Mouse (Mus musculus) liver, embryonic 11.5 days (tissue): ENCODE results near the gene Plscr5. TPM values are rescaled to one million over a fixed set of nuclear protein-coding genes. Genes with fewer than 3 reads are reported as not detected.
"Not testable (repeated sequence)": the region's sequence is repeated elsewhere in the genome, so short reads cannot be mapped to it uniquely, and the experiment has no call there.

Source experiments
- ATAC-seq: fragments of 200-750 bp; cut with Nextera tagmentation; replicated peaks from 2 replicates; pipeline ENCODE4 v1.8.0; 2017; ENCODE audit warnings: moderate number of reproducible peaks, mild to moderate bottlenecking, moderate TSS enrichment, moderate library complexity; ENCODE audit not compliant: low FRiP score
- DNase-seq: peaks from one replicate; pipeline ENCODE4 v3.0.0-alpha.2; 2017; ENCODE audit warnings: low spot score
- H3K27ac ChIP-seq: fragments of 300-500 bp; sonication (generic); 2 replicates; pipeline ENCODE4 v1.5.1; 2014; ENCODE audit warnings: mild to moderate bottlenecking, low read depth, low read length, control low read depth
- H3K27me3 ChIP-seq: fragments of 300-500 bp; sonication (generic); replicated peaks from 2 replicates; pipeline ENCODE4 v1.6.1; 2014; ENCODE audit warnings: low read length, mixed read lengths; ENCODE audit not compliant: control insufficient read depth, insufficient read depth
- H3K36me3 ChIP-seq: fragments of 300-500 bp; sonication (generic); 2 replicates; pipeline ENCODE4 v1.6.1; 2014; ENCODE audit warnings: mild to moderate bottlenecking, low read length, moderate library complexity, mixed read lengths; ENCODE audit not compliant: control insufficient read depth, insufficient read depth
- H3K4me1 ChIP-seq: fragments of 300-500 bp; sonication (generic); replicated peaks from 2 replicates; pipeline ENCODE4 v1.6.1; 2014; ENCODE audit warnings: low read length, mixed read lengths; ENCODE audit not compliant: control insufficient read depth, insufficient read depth
- H3K4me2 ChIP-seq: fragments of 300-500 bp; sonication (generic); 2 replicates; pipeline ENCODE4 v1.6.1; 2014; ENCODE audit warnings: mild to moderate bottlenecking, control low read depth, moderate library complexity
- H3K4me3 ChIP-seq: fragments of 300-500 bp; sonication (generic); 2 replicates; pipeline ENCODE4 v1.5.1; 2014; ENCODE audit warnings: low read depth, low read length, control low read depth
- H3K9ac ChIP-seq: fragments of 300-500 bp; sonication (generic); 2 replicates; pipeline ENCODE4 v1.6.1; 2014; ENCODE audit warnings: low read depth, low read length, control low read depth
- H3K9me3 ChIP-seq: fragments of 300-500 bp; sonication (generic); 2 replicates; pipeline ENCODE4 v1.6.1; 2016; ENCODE audit warnings: low read length, inconsistent platforms, mixed read lengths; ENCODE audit not compliant: control insufficient read depth
- WGBS: fragments of 180-500 bp; shearing (Covaris S2); extraction: QIAGEN DNeasy Blood & Tissue Kit; methylation state at CpG from one replicate; pipeline ENCODE4 v1.1.7; 2014; 5-methylcytosine and 5-hydroxymethylcytosine counted together
- polyA plus RNA-seq: library from polyadenylated mRNA; unstranded; fragments of >200 nt; fragmentation: Nextera tagmentation; extraction: Ambion mirVana; gene quantifications from 2 replicates; pipeline ENCODE4 v1.2.1, GENCODE M21; 2014

The Plscr5 gene
- not detected in 2 replicates for polyA plus RNA-seq

DNA sequence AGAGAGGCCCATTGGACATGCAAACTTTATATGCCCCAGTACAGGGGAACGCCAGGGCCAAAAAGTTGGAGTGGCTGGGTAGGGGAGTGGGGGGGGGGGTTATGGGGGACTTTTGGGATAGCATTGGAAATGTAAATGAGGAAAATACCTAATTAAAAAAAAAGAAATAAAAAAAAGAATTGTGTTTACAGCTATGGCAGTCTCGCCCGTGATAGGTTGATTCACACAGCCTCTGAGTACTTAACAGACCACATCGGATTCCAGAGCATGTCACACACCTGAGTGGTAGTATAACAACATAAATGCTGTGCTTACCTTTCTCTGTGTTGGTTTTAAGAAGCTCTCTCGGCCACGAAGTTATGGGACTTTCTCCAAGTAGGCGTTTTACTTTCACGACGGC is at the start of gene Plscr5:
Gene Plscr5, plus strand, starts transcription at position 301 of the 400 bp plus-strand sequence.
- H3K9ac ChIP-seq, H3K9me3 ChIP-seq, H3K27me3 ChIP-seq, DNase-seq, H3K4me1 ChIP-seq, ATAC-seq, H3K27ac ChIP-seq, H3K36me3 ChIP-seq, H3K4me2 ChIP-seq, H3K4me3 ChIP-seq: not testable (repeated sequence)
- WGBS, result 65% methylated on average over 9 of the region's 9 CpGs

DNA sequence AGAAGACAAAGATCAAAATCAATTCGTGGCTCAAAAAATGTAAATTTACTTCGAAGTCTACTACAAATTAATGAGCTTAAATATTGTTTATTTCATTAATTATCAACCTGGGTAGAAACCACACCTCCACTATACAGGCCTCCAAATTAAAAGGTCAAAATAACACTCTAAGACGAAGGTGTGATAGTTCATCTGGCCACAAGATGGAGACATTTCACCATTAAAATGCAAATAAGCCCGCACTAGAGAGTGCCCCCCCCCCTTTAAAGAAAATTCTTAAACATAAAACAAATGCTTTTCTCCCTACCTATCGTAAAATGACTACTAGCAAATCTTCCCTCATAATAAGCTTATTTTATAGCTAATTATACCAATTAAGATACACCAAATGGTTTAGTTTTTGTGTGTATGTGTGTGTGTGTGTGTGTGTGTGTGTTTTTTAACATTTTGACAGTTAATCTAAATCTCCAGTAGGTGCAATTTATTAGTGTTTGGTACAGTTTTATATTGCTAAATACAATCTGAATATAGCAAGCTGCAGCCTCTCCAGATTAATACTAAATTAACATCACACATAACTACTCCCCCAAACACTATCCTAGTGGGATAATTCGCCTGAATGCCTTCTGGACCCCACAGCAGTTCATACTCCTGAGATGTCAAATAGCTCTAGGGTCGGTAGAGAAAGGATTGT is 45.0 kb upstream of the Plscr5 start:
- no peak for DNase-seq
- no peaks in the 10 kb centered on the region for H3K9me3 ChIP-seq
- H3K4me3 ChIP-seq, result no peak overlapping the region
- H3K9ac ChIP-seq, result no peak overlapping the region
- H3K27ac ChIP-seq, result no peak overlapping the region
- no peak overlapping the region for H3K4me2 ChIP-seq
- H3K4me1 ChIP-seq, result no peaks in the 10 kb centered on the region
- no peaks in the 10 kb centered on the region for H3K36me3 ChIP-seq
- 21% methylated on average over 7 of the region's 7 CpGs for WGBS
- no peaks in the 10 kb centered on the region for H3K27me3 ChIP-seq
- peak; percentile 76; the same call in 1 of the 2 replicates for ATAC-seq

DNA sequence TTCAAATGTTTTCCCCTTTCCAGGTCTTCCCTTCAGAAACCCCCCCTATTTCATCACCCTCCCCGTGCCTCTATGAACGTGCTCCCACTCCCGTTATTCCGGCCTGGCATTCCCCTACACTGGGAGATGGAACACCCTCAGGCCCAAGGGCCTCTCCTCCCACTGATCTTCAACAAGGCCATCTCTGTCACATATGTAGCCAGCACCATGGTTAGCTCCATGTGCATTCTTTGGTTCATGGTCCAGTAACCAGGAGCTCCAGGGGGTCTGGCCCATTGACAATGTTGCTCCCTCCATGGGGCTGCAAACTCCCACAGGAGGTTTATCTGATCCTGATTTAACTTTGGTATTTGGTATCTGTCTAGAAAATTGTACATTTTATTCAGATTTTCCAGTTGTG is 30.5 kb upstream of the Plscr5 start:
- H3K36me3 ChIP-seq, result no peaks in the 10 kb centered on the region
- H3K4me1 ChIP-seq, result no peaks in the 10 kb centered on the region
- no peak overlapping the region for H3K9ac ChIP-seq
- no peaks in the 10 kb centered on the region for H3K27me3 ChIP-seq
- H3K4me3 ChIP-seq, result no peak overlapping the region
- H3K4me2 ChIP-seq, result no peak overlapping the region
- ATAC-seq (no peak), DNase-seq (no peak)
- no peak overlapping the region for H3K27ac ChIP-seq
- 75% methylated on average over 4 of the region's 4 CpGs for WGBS
- no peaks in the 10 kb centered on the region for H3K9me3 ChIP-seq

DNA sequence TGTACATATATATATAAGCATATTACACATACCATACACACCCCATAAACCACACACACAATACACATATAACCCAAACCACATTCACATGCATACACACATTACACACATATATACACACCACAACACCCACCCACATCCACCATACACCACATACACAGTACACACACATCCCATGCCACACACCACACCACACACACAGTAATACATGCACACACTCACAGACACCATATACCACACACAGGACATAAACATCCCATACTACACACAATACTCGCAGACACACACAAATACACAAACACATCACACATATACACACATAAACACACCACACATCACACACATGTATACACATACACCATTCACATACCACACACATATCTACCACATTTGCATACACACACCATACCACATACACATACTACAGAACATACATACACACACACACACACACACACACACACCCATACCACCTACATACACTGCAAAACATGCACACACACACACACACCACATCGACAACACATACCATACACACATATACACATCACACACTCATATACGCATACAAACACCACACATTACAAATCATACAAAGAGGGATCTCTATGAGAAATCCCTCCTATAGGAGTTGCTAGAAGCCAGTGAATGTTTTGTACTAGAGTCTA is 19.3 kb upstream of the Plscr5 start:
- Histone ChIP-seq H3K9me3 (no peaks in the 10 kb centered on the region), H3K36me3 (no peaks in the 10 kb centered on the region)
- WGBS, result 85% methylated on average over 3 of the region's 3 CpGs

DNA sequence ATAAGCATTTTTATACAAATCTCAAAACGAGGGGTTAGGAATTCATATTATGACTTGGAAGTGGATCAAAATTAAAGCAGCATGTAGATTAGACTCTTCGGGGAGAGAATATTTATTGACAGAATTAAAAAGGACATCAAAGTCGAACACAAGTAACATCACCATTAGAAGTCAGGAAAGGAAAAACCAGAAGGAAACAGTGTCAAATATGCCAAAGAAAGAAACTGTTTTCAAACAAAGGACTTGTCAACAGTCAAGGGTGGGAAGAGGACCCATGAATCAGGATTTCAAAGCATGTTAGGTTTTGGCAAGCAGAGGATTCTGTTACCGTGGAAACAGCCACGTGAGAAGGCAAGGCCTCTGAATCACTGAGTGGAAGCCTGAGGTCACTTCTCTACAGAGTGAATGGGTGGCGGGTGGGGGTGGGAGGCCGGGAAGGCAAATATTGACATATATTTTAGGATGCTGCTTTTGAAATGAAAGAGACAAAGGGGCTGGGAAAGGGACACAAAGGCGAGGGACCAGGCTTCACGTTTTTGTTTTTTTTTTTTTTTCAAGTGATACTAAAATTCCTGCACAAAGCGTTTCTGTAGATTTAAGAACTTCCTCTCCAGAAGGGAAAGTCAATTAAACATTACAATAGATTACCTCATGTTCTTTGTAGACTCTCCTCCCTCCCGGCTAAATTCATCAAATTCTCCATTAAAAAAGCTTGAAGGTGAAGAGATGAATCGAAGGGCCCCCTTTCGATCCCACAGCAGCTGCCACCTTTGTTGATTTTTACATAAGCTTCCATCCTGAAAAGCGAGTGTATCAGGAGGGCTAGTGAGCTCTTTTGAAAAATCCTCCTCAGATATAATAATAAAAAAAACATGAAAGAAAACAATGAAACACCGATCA is 18.3 kb upstream of the Plscr5 start:
- Histone ChIP-seq H3K27me3 (no peaks in the 10 kb centered on the region), H3K27ac (no peak overlapping the region), H3K9ac (no peak overlapping the region), H3K4me2 (no peak overlapping the region), H3K4me1 (no peaks in the 10 kb centered on the region), H3K4me3 (no peak overlapping the region), H3K36me3 (no peaks in the 10 kb centered on the region), H3K9me3 (no peaks in the 10 kb centered on the region)
- 64% methylated on average over 15 of the region's 15 CpGs for WGBS
- no peak for ATAC-seq
- DNase-seq, result no peak

More for the DNA sequence above, 19.3 kb upstream of the Plscr5 start:
- no peaks in the 10 kb centered on the region for H3K27me3 ChIP-seq
- DNase-seq (no peak), ATAC-seq (peak; percentile 39; the same call in 1 of the 2 replicates)
- H3K4me2 ChIP-seq, result no peak overlapping the region
- no peak overlapping the region for H3K9ac ChIP-seq
- no peak overlapping the region for H3K27ac ChIP-seq
- H3K4me1 ChIP-seq, result no peaks in the 10 kb centered on the region
- no peak overlapping the region for H3K4me3 ChIP-seq

DNA sequence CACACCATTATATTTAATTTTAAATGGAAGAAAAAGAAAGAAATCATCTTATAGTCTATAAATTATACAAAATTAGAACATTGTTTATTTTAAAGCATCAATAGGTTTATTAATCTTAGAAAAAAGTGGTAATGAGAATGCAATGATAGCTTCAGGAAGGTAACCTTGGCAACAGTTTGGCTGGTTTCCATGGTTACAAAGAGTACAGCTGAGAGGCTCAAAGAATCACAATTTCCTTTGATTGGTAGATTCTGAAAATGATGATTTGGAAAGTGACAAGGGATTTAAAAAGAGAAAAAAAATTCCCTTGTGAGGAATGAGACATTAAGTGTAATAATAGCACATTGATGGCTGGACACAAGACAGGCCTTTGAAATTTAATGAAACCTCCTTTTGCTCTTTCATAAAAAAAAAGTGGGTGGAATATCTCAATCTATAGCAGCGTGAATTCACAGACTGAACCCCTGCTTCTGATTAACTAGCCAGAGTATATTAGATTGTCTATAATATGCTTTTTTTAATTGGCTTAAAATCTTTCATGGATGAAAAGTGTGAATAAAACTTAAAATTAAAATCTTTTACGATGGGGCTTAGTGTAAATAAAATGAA is 13.8 kb upstream of the Plscr5 start:
- no peak overlapping the region for H3K27ac ChIP-seq

DNA sequence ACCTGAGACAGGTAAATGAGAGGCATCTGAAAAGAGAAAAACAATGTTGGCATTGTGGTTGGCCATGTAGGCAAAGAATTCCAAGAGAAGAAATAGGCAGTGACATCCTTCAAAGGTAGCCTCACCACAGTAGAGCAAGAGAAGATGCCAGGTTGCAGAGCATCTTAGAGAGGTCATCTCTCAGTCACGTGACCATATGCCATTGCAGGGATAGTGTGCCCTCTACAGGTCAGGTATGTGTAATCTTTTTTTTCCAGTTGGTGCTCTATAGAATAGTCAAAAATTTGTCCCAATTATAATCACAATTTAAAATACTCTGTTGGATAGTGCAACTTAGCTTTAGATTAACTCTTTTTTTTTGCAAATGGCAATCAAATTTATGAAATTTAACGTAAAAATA is 1.4 kb upstream of the Plscr5 start:
- WGBS, result 72% methylated on average over 2 of the region's 2 CpGs
- Histone ChIP-seq H3K9me3 (no peaks in the 10 kb centered on the region), H3K27me3 (no peaks in the 10 kb centered on the region), H3K4me1 (no peaks in the 10 kb centered on the region), H3K4me2 (no peak overlapping the region), H3K36me3 (no peaks in the 10 kb centered on the region), H3K4me3 (no peak overlapping the region), H3K27ac (no peak overlapping the region), H3K9ac (no peak overlapping the region)
- DNase-seq, result no peak
- ATAC-seq, result no peak

More for the DNA sequence above, 13.8 kb upstream of the Plscr5 start:
- H3K27me3 ChIP-seq, result no peaks in the 10 kb centered on the region
- no peaks in the 10 kb centered on the region for H3K4me1 ChIP-seq
- DNase-seq, result no peak
- H3K9me3 ChIP-seq, result no peaks in the 10 kb centered on the region
- no peak overlapping the region for H3K9ac ChIP-seq
- 86% methylated on average over 2 of the region's 2 CpGs for WGBS
- no peak overlapping the region for H3K4me3 ChIP-seq
- no peak overlapping the region for H3K4me2 ChIP-seq
- ATAC-seq, result no peak
- H3K36me3 ChIP-seq, result no peaks in the 10 kb centered on the region

DNA sequence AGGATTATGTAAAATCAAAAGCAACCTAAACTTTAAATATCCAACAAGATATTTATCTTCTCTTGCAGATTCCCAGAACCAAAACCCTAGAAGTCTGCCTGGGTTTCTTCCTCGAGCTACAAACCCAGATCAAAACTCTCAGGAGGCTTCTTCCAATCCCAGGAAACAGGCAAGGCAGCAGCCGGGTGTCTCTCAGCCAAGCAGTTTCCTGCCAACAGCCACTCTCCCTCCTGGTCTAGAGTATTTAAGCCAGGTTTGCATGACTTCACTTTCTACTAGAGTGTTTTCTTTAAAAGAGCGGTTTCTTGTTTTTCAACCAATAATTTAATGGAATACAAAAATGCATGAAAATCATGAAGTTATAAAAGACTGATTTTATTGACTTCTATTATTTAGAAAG is 5.7 kb downstream of the Plscr5 start:
- H3K4me1 ChIP-seq, result no peaks in the 10 kb centered on the region
- H3K9ac ChIP-seq, result no peak overlapping the region
- H3K36me3 ChIP-seq, result no peaks in the 10 kb centered on the region
- DNase-seq (no peak), ATAC-seq (no peak)
- H3K9me3 ChIP-seq, result no peaks in the 10 kb centered on the region
- H3K27ac ChIP-seq, result no peak overlapping the region
- no peak overlapping the region for H3K4me3 ChIP-seq
- H3K27me3 ChIP-seq, result no peaks in the 10 kb centered on the region
- H3K4me2 ChIP-seq, result no peak overlapping the region
- 51% methylated on average over 3 of the region's 3 CpGs for WGBS
